Mouse (Mus musculus) embryo, embryonic 11 days (tissue): ENCODE measurements around the gene Dmrtc1a.
"Not testable (repeated sequence)": the region's sequence is repeated elsewhere in the genome, so short reads cannot be mapped to it uniquely, and the experiment has no call there.

Source experiments
- DNase-seq: peaks from one replicate; pipeline ENCODE4 v3.0.0-alpha.2; 2015

Gene Dmrtc1a

DNA sequence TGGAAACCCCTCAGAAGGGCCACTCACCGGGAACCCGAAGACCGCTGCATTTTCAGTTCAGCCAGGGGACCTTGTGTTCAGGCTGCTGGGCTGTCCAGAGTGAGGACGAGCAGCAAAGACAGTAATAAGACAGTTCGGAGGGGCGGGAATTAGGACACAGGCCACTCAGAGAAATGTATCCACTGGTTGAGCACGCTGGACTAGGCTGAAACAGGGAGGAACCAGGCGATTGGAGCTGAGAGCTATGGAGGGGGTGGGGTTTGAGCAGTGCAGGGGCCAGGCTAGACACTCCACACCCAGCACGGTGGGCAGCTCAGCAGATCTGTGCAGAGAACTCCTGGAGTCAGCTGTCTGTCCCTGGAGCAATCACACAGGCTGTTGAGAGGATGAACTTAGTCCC is at the start of gene Dmrtc1a, which contains the start of gene 1700011M02Rik:
TSS of gene Dmrtc1a (minus strand) at position 101 of the 400 bp plus-strand sequence.
TSS of gene 1700011M02Rik (plus strand) at position 319 of the 400 bp plus-strand sequence.
- DNase-seq: not testable (repeated sequence)

DNA sequence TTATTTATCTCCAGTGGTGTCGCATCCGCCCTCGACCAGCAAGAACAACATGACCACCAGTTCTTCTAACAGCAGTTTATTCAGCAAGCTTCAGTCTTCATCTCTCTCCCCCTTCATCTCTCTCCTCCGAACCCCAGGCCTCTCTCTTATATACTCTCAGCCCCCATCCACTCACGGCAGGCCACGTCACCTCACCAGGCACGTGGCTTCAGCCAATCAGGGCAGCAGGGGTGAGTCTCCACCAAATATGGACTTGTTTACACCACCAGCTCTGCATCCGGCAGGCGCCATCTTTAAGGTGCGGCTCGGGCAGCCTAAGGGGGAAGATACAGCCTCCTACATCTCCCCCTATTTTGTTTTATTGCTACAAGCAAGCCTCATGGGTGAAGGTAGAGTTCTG is 41.6 kb upstream of the Dmrtc1a start:
- DNase-seq: not testable (repeated sequence)

DNA sequence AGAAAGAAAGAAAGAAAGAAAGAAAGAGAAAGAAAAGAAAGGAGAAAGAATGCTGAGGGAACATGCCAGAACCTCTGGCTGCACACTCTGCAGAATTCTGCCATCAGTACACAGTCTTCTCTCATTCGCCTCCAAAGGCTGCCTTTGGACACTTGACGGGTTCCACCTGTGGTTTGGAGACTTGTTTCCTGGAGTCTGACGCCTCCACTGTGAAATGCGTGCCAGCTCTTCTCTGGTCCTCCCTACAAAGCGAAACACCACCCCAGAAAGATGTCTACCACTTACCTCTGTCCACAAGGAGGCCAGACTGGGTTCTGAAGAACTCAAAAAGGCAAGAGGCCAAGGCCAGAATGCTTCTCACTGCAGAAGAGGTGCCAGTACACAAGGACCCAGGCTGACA is 28.3 kb upstream of the Dmrtc1a start:
- no peak for DNase-seq

DNA sequence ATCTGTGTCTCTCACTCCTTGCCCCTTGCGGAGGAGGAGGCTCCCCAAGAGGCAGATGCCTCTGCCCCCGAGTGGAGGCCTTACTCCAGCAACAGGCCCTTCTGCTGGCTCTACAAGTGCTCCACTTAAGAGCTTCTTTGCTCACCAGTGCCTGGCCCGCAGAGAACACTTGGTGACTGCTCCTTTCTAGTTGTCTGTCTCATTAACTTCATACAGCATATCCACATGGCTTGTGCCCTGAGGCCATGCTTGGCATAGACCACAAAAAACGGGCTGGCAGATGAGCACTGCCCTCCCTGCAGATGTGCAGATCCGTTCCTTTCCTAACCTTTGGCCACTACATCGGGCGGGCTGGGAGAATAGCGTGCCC is 25.9 kb upstream of the Dmrtc1a start:
- peak; percentile 2 for DNase-seq

DNA sequence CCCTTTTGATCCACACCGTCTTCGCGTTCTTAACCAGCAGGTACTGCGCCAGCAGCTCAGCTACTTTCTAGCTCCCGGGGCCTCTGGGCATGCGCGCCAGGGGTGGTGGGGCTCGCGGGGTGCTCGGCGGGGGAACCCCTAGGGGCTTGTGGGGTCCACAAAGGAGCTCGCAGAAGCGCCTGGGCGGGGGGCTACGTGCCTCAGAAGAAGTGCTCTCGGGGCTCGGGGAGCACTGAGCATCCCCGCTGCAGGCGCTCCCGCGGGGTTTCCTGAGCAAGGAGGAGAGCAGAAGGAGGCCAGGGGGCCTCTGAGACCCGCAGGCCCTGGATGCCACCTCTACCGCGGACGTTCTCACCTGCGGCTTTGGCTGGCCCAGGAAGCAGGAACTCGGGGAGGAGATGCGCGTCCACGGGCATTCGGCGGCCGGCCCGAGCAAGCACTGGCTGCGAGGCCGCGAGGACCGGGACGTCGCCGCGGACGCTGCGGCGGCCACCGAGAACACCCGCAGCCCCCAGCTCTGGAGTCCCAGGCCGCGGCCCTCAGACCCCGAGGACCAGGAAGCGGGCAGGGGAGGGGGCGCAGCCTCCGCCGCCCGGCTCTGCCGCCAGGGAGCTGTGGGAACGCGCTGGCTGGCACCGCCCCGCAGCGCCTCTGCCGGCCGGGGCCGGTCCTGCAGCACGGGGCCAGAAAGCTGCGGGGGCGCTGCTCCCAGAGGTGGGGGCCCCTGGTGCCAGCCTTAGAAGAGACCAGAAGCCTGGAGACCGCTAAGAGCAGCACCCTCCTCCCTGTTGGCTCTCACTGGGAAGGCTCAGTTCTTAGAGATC is 25.3 kb upstream of the Dmrtc1a start:
- DNase-seq: peak; percentile 71

DNA sequence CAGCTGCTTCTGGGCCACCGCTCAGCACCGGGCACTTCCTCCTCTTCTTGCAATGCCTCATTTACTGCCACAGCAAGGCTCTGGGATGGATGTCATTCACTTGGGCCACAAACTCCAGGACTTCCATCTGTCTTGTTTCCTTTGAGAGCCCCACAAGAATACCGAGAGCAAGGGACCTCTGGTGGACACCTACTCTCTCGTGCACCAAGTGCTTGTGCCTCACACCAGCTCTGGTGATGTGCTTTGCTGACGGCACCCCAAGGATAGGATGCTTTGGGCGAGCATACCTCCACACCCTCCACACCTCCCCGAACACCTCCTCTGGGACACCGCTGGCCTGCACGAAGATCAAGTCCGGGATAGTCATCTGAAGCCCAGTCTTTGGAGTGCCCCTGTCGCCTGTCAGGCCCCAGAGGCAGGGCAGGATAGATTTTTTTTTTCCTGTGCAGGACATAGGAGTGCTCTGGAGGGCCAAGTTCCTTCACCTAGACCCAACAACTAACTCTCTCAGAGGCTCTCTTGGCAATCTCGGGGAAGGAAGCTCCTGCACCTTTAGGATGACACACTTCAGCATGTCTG is 24.6 kb upstream of the Dmrtc1a start:
- no peak for DNase-seq

DNA sequence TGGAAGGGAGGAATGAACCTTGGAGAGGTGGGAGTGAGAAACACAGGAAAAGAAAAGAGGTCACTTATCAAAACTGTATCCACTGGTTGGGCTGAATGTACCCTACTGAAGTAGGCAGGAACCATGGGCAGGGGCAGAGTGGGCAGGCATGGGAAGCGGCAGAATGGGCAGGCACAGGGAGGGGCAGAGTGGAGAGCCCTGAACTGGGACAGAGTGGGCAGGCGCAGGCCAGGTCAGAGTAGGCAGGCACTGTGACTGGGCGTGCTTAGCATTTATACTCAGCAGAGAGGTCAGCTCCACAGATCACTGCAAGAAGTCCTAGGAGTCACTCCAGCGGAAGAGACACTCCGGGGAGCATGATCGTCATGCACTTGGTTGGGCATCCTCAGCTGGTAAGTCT is 19.6 kb upstream of the Dmrtc1a start, which contains the start of gene 1700018G05Rik:
TSS of gene 1700018G05Rik (plus strand) at position 301 of the 400 bp plus-strand sequence.
- DNase-seq: not testable (repeated sequence)

DNA sequence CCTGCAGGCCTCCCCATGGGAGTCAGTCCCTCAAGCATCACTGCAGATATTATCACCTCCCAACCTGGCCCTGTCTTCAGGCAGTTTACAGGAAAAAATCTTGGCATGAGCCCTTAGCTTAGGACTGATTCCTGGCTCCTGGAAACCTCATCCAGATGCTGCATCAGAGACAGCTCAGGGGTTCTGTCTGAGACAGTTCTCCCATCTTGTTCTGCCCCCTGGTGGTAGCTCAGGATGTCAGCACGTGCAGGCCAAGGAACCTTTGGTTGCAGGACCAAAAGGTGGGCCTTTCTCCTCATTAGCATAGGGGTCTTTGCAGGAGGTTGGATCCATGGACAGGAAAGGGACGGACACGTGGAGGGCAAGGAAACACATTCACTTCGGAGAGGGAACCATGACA is 18.2 kb upstream of the Dmrtc1a start:
- DNase-seq: peak; percentile 57

DNA sequence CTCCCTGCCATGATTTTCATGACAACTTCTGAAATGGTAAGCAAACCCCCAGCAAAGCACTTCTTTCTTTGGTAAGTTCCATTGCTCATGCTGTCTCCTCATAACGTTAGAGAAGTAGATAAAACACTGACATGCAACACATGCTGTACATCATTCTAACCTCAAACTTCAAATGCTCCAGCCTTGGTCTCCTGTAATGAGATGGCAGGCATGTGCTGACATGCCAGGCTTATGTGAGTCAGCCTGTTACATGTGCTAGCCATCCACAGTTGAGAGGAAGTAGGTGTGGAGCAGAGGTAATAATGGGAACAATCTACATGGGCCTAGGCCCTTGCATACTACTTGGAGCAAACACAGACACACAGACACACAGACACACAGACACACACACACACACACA is 6.3 kb upstream of the Dmrtc1a start:
- DNase-seq: not testable (repeated sequence)

DNA sequence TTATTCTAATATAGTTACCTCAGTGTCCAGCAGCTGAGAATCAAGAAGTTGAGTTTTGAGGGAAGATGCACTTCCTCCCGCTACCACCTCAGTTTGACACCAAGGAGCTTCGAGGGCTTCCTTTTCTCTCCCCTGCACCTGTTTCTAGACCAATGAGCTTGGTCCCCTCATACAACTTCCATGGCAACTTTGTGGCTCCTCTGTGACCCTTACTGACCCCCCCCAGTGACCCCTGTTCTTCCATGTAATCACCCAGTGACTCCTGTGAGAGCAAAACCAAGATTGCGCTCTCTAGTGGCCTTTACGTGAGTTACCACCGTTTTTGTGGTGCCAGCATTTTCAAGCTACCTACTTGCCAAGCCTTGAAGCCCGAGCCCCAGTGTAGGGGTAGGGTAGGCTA is 40.6 kb downstream of the Dmrtc1a start, which contains the start of gene 1700031F05Rik:
TSS of gene 1700031F05Rik (minus strand) at position 101 of the 400 bp plus-strand sequence.
- DNase-seq: no peak

DNA sequence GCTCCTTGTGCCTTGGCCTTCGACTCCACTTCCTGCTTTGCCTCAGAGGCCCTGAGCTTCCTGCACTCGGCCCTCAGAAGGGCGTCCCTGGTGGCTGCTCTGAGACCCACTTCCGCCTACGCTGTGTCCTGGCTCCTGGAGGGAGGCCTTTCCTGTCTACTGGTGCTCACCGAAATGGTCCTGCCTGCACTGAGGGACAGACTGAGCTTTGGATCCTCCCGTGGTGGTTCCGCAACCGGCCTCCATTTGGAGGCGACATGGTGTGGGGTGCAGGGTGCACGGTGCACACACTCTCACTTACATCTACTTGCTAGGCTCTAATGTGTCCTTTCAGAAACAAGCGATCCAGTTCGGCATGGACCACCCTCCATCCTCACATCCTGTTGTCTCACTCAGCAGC is 54.0 kb downstream of the Dmrtc1a start, which contains the start of gene Dmrtc1c2:
TSS of gene Dmrtc1c2 (minus strand) at position 101 of the 400 bp plus-strand sequence.
- DNase-seq: not testable (repeated sequence)
